Mouse (Mus musculus): ENCODE measurements around the gene Vps16. TPM values are rescaled to one million over a fixed set of nuclear protein-coding genes. Genes with fewer than 3 reads are reported as not detected.
A peak's percentile ranks its signal among the peaks of the same experiment; 100 is the strongest.

The Vps16 gene
- 121 and 124 TPM in 2 replicates for polyA plus RNA-seq (2012; ENCODE audit: insufficient read depth, insufficient read length, missing spikeins)

- TF ChIP-seq POLR2A (IDR thresholded peaks at IDR 0.05; ENCODE audit: borderline replicate concordance, low read depth, low read length) (no peak), CTCF (IDR thresholded peaks at IDR 0.05; ENCODE audit: low read depth, low read length) (no peak)
- H3K4me3 ChIP-seq (ENCODE audit: insufficient read depth, low read length) = peak within 1 kb of the TSS; percentile 96
- H3K27ac ChIP-seq (ENCODE audit: insufficient read depth, low read depth, low read length) = peak within 1 kb of the TSS; percentile 86
- H3K4me1 ChIP-seq (ENCODE audit: control insufficient read depth, insufficient read depth, low read length) = peaks cover 23% of the 10 kb centered on the region
Observed at GRCm38 (mm10) chr2:130424126-130424853, at the start of gene Vps16, which contains the start of gene Pced1a. Gene Vps16, plus strand, starts transcription at chr2:130424339. Gene Pced1a, minus strand, starts transcription at chr2:130424701.

- Histone ChIP-seq H3K4me3 (ENCODE audit: insufficient read depth, low read length) (no peak overlapping the region), H3K27ac (ENCODE audit: insufficient read depth, low read depth, low read length) (no peak overlapping the region), H3K4me1 (ENCODE audit: control insufficient read depth, insufficient read depth, low read length) (no peaks in the 10 kb centered on the region)
- TF ChIP-seq CTCF (IDR thresholded peaks at IDR 0.05; ENCODE audit: low read depth, low read length) (no peak), POLR2A (IDR thresholded peaks at IDR 0.05; ENCODE audit: borderline replicate concordance, low read depth, low read length) (no peak)
Observed at GRCm38 (mm10) chr2:130374951-130375350, 49.2 kb upstream of the Vps16 start.

- Histone ChIP-seq H3K4me3 (ENCODE audit: insufficient read depth, low read length) (no peak overlapping the region), H3K4me1 (ENCODE audit: control insufficient read depth, insufficient read depth, low read length) (no peaks in the 10 kb centered on the region), H3K27ac (ENCODE audit: insufficient read depth, low read depth, low read length) (no peak overlapping the region)
- TF ChIP-seq POLR2A (IDR thresholded peaks at IDR 0.05; ENCODE audit: borderline replicate concordance, low read depth, low read length) = no peak
- TF ChIP-seq CTCF (IDR thresholded peaks at IDR 0.05; ENCODE audit: low read depth, low read length) = no peak
Observed at GRCm38 (mm10) chr2:130383205-130383604, 40.9 kb upstream of the Vps16 start.

- no peak overlapping the region for H3K4me3 ChIP-seq (ENCODE audit: insufficient read depth, low read length)
- TF ChIP-seq CTCF (IDR thresholded peaks at IDR 0.05; ENCODE audit: low read depth, low read length) (no peak), POLR2A (IDR thresholded peaks at IDR 0.05; ENCODE audit: borderline replicate concordance, low read depth, low read length) (no peak)
- no peaks in the 10 kb centered on the region for H3K4me1 ChIP-seq (ENCODE audit: control insufficient read depth, insufficient read depth, low read length)
- no peak overlapping the region for H3K27ac ChIP-seq (ENCODE audit: insufficient read depth, low read depth, low read length)
Observed at GRCm38 (mm10) chr2:130383895-130384294, 40.2 kb upstream of the Vps16 start.

- Histone ChIP-seq H3K4me3 (ENCODE audit: insufficient read depth, low read length) (no peak overlapping the region), H3K27ac (ENCODE audit: insufficient read depth, low read depth, low read length) (no peak overlapping the region), H3K4me1 (ENCODE audit: control insufficient read depth, insufficient read depth, low read length) (no peaks in the 10 kb centered on the region)
- TF ChIP-seq CTCF (IDR thresholded peaks at IDR 0.05; ENCODE audit: low read depth, low read length) (no peak), POLR2A (IDR thresholded peaks at IDR 0.05; ENCODE audit: borderline replicate concordance, low read depth, low read length) (no peak)
Observed at GRCm38 (mm10) chr2:130386212-130386611, 37.9 kb upstream of the Vps16 start.

GRCm38 (mm10) chr2:130388796-130389195 lies 35.3 kb upstream of the Vps16 start:
- Histone ChIP-seq H3K27ac (ENCODE audit: insufficient read depth, low read depth, low read length) (no peak overlapping the region), H3K4me1 (ENCODE audit: control insufficient read depth, insufficient read depth, low read length) (no peaks in the 10 kb centered on the region), H3K4me3 (ENCODE audit: insufficient read depth, low read length) (no peak overlapping the region)
- TF ChIP-seq POLR2A (IDR thresholded peaks at IDR 0.05; ENCODE audit: borderline replicate concordance, low read depth, low read length) (no peak), CTCF (IDR thresholded peaks at IDR 0.05; ENCODE audit: low read depth, low read length) (no peak)

- H3K4me1 ChIP-seq (ENCODE audit: control insufficient read depth, insufficient read depth, low read length) = no peaks in the 10 kb centered on the region
- TF ChIP-seq POLR2A (IDR thresholded peaks at IDR 0.05; ENCODE audit: borderline replicate concordance, low read depth, low read length) (no peak), CTCF (IDR thresholded peaks at IDR 0.05; ENCODE audit: low read depth, low read length) (no peak)
- H3K27ac ChIP-seq (ENCODE audit: insufficient read depth, low read depth, low read length) = no peak overlapping the region
- no peak overlapping the region for H3K4me3 ChIP-seq (ENCODE audit: insufficient read depth, low read length)
Observed at GRCm38 (mm10) chr2:130390993-130391625, 33.0 kb upstream of the Vps16 start.

GRCm38 (mm10) chr2:130392836-130393235 lies 31.3 kb upstream of the Vps16 start:
- Histone ChIP-seq H3K27ac (ENCODE audit: insufficient read depth, low read depth, low read length) (no peak overlapping the region), H3K4me3 (ENCODE audit: insufficient read depth, low read length) (no peak overlapping the region), H3K4me1 (ENCODE audit: control insufficient read depth, insufficient read depth, low read length) (no peaks in the 10 kb centered on the region)
- TF ChIP-seq CTCF (IDR thresholded peaks at IDR 0.05; ENCODE audit: low read depth, low read length) = no peak
- no peak for TF ChIP-seq POLR2A (IDR thresholded peaks at IDR 0.05; ENCODE audit: borderline replicate concordance, low read depth, low read length)

GRCm38 (mm10) chr2:130395696-130396095 lies 28.4 kb upstream of the Vps16 start:
- Histone ChIP-seq H3K4me1 (ENCODE audit: control insufficient read depth, insufficient read depth, low read length) (no peaks in the 10 kb centered on the region), H3K27ac (ENCODE audit: insufficient read depth, low read depth, low read length) (no peak overlapping the region), H3K4me3 (ENCODE audit: insufficient read depth, low read length) (no peak overlapping the region)
- TF ChIP-seq POLR2A (IDR thresholded peaks at IDR 0.05; ENCODE audit: borderline replicate concordance, low read depth, low read length) = no peak
- no peak for TF ChIP-seq CTCF (IDR thresholded peaks at IDR 0.05; ENCODE audit: low read depth, low read length)
